Mouse (Mus musculus): ENCODE data around the gene F11. TPM values are rescaled to one million over a fixed set of nuclear protein-coding genes. Genes with fewer than 3 reads are reported as not detected.

Gene F11
- polyA plus RNA-seq (2015; fragmentation: Nextera tagmentation; extraction: Ambion mirVana) = 0.46 and 0.68 TPM in 2 replicates

DNA sequence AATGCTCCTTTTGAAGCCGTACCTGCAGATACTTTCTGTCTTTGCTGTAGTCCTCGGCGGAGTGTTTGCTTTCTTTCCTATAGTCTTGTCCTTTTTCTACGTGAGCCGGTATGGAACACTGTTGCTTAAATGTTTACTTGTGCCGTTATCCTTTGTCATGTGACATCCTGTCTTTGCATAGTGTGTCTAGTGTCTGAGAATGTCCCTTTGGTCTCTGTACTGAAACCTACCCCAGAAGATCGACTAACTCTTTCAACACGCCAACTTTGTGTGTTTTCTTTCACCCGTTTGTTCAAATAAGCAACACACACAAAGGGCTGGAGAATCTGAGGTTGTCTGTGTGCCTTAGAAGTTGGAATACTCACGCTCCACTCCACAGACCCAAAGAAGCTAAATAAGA, at the start of gene F11:
TSS of gene F11 (minus strand) at position 112 of the 400 bp plus-strand sequence.
- Histone ChIP-seq H3K36me3 (no peaks in the 10 kb centered on the region), H3K9me3 (no peaks in the 10 kb centered on the region)
- 78% methylated on average over 10 of the region's 10 CpGs for WGBS

DNA sequence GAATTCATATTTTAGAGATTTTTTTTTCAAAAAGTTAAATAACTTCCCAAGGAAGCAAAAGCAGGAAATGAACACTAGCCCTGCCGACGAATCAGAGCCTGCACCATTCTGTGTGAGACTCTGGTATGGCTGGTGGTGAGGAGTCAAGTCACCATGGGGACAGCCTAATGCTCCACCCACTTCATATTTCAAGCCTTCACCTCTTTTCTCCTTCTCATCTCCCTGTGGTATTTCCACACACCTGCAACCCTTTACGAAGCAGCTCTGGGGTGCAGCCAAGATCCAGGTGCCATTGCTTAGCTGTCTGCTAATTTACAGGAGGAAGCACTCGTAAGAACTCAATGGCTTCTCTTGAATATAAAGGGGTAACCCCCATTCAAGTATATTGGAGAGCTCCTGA, 49.1 kb upstream of the F11 start:
- Histone ChIP-seq H3K9me3 (no peaks in the 10 kb centered on the region), H3K36me3 (no peaks in the 10 kb centered on the region)
- ATAC-seq = no peak

More for the DNA sequence above, at the start of gene F11:
- no peak within 1 kb of the TSS for H3K4me3 ChIP-seq (replicated peaks)
- no peak within 1 kb of the TSS for H3K4me2 ChIP-seq (replicated peaks)
- H3K27me3 ChIP-seq (replicated peaks) = no peaks in the 10 kb centered on the region
- no peak within 1 kb of the TSS for H3K9ac ChIP-seq
- no peaks in the 10 kb centered on the region for H3K4me1 ChIP-seq (replicated peaks)
- no peak within 1 kb of the TSS for H3K27ac ChIP-seq
- no peak for ATAC-seq

GRCm38 (mm10) chr8:45308366-45308765, 46.5 kb upstream of the F11 start, which contains the start of gene Gm45753:
Gene Gm45753 (minus strand): TSS chr8:45308466.
- no peak within 1 kb of the TSS for H3K4me2 ChIP-seq (replicated peaks)
- no peak within 1 kb of the TSS for H3K4me3 ChIP-seq (replicated peaks)
- H3K9me3 ChIP-seq = no peaks in the 10 kb centered on the region
- no peak for ATAC-seq
- no peak within 1 kb of the TSS for H3K27ac ChIP-seq
- no peaks in the 10 kb centered on the region for H3K36me3 ChIP-seq
- 85% methylated on average over 13 of the region's 13 CpGs for WGBS
- no peaks in the 10 kb centered on the region for H3K27me3 ChIP-seq (replicated peaks)
- H3K4me1 ChIP-seq (replicated peaks) = no peaks in the 10 kb centered on the region
- H3K9ac ChIP-seq = no peak within 1 kb of the TSS

More for the DNA sequence above, 49.1 kb upstream of the F11 start:
- WGBS = 83% methylated on average over 4 of the region's 4 CpGs
- Histone ChIP-seq H3K4me2 (replicated peaks) (no peak overlapping the region), H3K4me3 (replicated peaks) (no peak overlapping the region), H3K27ac (no peak overlapping the region), H3K27me3 (replicated peaks) (no peaks in the 10 kb centered on the region), H3K4me1 (replicated peaks) (no peaks in the 10 kb centered on the region), H3K9ac (no peak overlapping the region)

GRCm38 (mm10) chr8:45305479-45305878, 43.6 kb upstream of the F11 start:
- H3K4me2 ChIP-seq (replicated peaks) = no peak overlapping the region
- H3K27ac ChIP-seq = no peak overlapping the region
- H3K4me1 ChIP-seq (replicated peaks) = no peaks in the 10 kb centered on the region
- no peak overlapping the region for H3K4me3 ChIP-seq (replicated peaks)
- no peaks in the 10 kb centered on the region for H3K9me3 ChIP-seq
- no peak for ATAC-seq
- no peak overlapping the region for H3K9ac ChIP-seq
- 80% methylated on average over 1 of the region's 1 CpGs for WGBS
- H3K36me3 ChIP-seq = no peaks in the 10 kb centered on the region
- H3K27me3 ChIP-seq (replicated peaks) = no peaks in the 10 kb centered on the region

- Histone ChIP-seq H3K27me3 (replicated peaks) (no peaks in the 10 kb centered on the region), H3K4me3 (replicated peaks) (no peak overlapping the region), H3K9me3 (no peaks in the 10 kb centered on the region), H3K4me1 (replicated peaks) (no peaks in the 10 kb centered on the region), H3K9ac (no peak overlapping the region), H3K4me2 (replicated peaks) (no peak overlapping the region), H3K27ac (no peak overlapping the region), H3K36me3 (no peaks in the 10 kb centered on the region)
- ATAC-seq = no peak
- WGBS = 93% methylated on average over 3 of the region's 3 CpGs
Measured at GRCm38 (mm10) chr8:45304354-45304753, 42.5 kb upstream of the F11 start.

GRCm38 (mm10) chr8:45302390-45302789, 40.6 kb upstream of the F11 start:
- H3K9ac ChIP-seq = no peak overlapping the region

DNA sequence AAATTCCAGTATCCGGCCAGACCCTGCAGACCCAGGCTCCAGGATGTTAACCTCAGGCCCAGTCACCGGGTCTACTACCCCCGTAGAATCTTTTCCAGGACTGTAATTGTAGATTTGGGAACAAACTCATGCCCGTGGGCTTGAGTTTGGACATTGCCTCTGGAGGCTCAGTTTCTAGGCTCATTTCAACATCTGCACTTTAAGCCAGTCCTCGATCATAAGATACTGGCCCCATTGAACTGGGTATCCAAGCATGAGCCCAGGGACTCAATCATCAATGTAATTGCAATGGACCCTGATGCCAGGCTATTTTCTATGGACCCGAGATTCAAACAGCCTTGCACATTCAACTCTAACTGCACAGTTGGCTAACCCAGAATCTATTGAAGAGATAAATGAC, 33.4 kb upstream of the F11 start:
- H3K4me2 ChIP-seq (replicated peaks) = no peak overlapping the region
- H3K9me3 ChIP-seq = no peaks in the 10 kb centered on the region
- no peaks in the 10 kb centered on the region for H3K27me3 ChIP-seq (replicated peaks)
- 93% methylated on average over 6 of the region's 6 CpGs for WGBS
- no peaks in the 10 kb centered on the region for H3K36me3 ChIP-seq
- no peak for ATAC-seq
- no peak overlapping the region for H3K4me3 ChIP-seq (replicated peaks)
- H3K4me1 ChIP-seq (replicated peaks) = no peaks in the 10 kb centered on the region
- no peak overlapping the region for H3K9ac ChIP-seq
- H3K27ac ChIP-seq = no peak overlapping the region

More at GRCm38 (mm10) chr8:45302390-45302789, 40.6 kb upstream of the F11 start:
- H3K27ac ChIP-seq = no peak overlapping the region
- no peaks in the 10 kb centered on the region for H3K4me1 ChIP-seq (replicated peaks)
- no peak overlapping the region for H3K4me3 ChIP-seq (replicated peaks)
- 77% methylated on average over 8 of the region's 8 CpGs for WGBS
- no peak overlapping the region for H3K4me2 ChIP-seq (replicated peaks)
- H3K9me3 ChIP-seq = no peaks in the 10 kb centered on the region
- no peaks in the 10 kb centered on the region for H3K27me3 ChIP-seq (replicated peaks)
- ATAC-seq = no peak
- H3K36me3 ChIP-seq = no peaks in the 10 kb centered on the region

GRCm38 (mm10) chr8:45294687-45295086, 32.9 kb upstream of the F11 start, which contains the start of gene Klkb1:
Gene Klkb1 (minus strand): TSS chr8:45294859.
- no peaks in the 10 kb centered on the region for H3K36me3 ChIP-seq
- no peak for ATAC-seq
- H3K9ac ChIP-seq = no peak within 1 kb of the TSS
- no peak within 1 kb of the TSS for H3K4me2 ChIP-seq (replicated peaks)
- no peaks in the 10 kb centered on the region for H3K27me3 ChIP-seq (replicated peaks)
- no peak within 1 kb of the TSS for H3K4me3 ChIP-seq (replicated peaks)
- 73% methylated on average over 7 of the region's 7 CpGs for WGBS
- H3K27ac ChIP-seq = no peak within 1 kb of the TSS
- no peaks in the 10 kb centered on the region for H3K4me1 ChIP-seq (replicated peaks)
- H3K9me3 ChIP-seq = no peaks in the 10 kb centered on the region

- no peak overlapping the region for H3K4me3 ChIP-seq (replicated peaks)
- no peaks in the 10 kb centered on the region for H3K27me3 ChIP-seq (replicated peaks)
- H3K27ac ChIP-seq = no peak overlapping the region
- no peaks in the 10 kb centered on the region for H3K36me3 ChIP-seq
- no peak for ATAC-seq
- H3K4me2 ChIP-seq (replicated peaks) = no peak overlapping the region
- H3K9ac ChIP-seq = no peak overlapping the region
- no peaks in the 10 kb centered on the region for H3K4me1 ChIP-seq (replicated peaks)
- WGBS = 90% methylated on average over 2 of the region's 2 CpGs
- no peaks in the 10 kb centered on the region for H3K9me3 ChIP-seq
Measured at GRCm38 (mm10) chr8:45291790-45292189, 30.0 kb upstream of the F11 start.

- H3K27ac ChIP-seq = no peak overlapping the region
- no peaks in the 10 kb centered on the region for H3K4me1 ChIP-seq (replicated peaks)
- no peak overlapping the region for H3K9ac ChIP-seq
- H3K36me3 ChIP-seq = no peaks in the 10 kb centered on the region
- H3K4me3 ChIP-seq (replicated peaks) = no peak overlapping the region
- 63% methylated on average over 8 of the region's 8 CpGs for WGBS
- no peak for ATAC-seq
- no peaks in the 10 kb centered on the region for H3K27me3 ChIP-seq (replicated peaks)
- H3K4me2 ChIP-seq (replicated peaks) = no peak overlapping the region
- no peaks in the 10 kb centered on the region for H3K9me3 ChIP-seq
Measured at GRCm38 (mm10) chr8:45281630-45282029, 19.8 kb upstream of the F11 start.

DNA sequence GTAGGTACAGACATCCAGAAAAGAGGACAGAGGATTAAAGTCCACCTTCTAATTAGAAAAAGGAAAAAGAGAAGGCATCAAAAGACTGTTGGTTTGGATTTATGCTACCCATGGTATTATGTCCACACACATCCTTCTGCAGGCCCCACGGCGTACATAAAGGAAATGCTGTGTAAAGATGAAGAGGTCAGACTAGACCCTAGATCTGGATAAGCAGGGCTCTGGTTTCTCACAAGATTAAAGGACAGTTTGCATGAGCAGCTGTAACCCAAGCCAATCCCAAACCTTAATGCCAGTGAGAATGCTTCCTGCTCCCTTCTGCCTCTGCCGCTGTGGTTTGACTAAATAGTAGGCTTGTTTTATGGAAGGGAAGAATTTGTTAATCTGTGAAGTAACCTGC, 15.6 kb upstream of the F11 start:
- 60% methylated on average over 3 of the region's 3 CpGs for WGBS
- Histone ChIP-seq H3K4me2 (replicated peaks) (no peak overlapping the region), H3K36me3 (no peaks in the 10 kb centered on the region), H3K27me3 (replicated peaks) (no peaks in the 10 kb centered on the region), H3K4me1 (replicated peaks) (no peaks in the 10 kb centered on the region), H3K4me3 (replicated peaks) (no peak overlapping the region), H3K9ac (no peak overlapping the region), H3K27ac (no peak overlapping the region), H3K9me3 (no peaks in the 10 kb centered on the region)
- ATAC-seq = no peak

DNA sequence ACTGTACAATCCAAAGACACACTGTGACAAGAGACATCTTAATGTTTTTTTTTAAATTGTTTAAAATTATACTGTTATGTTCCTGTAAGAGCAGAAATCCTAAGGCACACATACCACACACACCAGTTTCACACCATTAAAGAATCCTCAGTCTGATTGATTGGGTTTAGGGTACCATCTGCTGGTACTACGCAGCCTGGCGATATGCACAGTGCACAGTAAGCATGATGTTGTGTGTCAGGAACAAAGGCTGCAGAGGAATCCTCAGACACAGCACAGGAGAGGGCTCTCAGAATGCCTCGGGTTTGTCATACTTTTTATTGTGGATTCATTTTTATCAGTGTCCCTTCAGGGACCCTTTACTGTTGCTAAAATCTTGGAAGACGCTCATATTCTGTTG, 12.5 kb upstream of the F11 start:
- Histone ChIP-seq H3K4me3 (replicated peaks) (no peak overlapping the region), H3K36me3 (no peaks in the 10 kb centered on the region), H3K4me1 (replicated peaks) (no peaks in the 10 kb centered on the region), H3K27me3 (replicated peaks) (no peaks in the 10 kb centered on the region), H3K9me3 (no peaks in the 10 kb centered on the region), H3K9ac (no peak overlapping the region), H3K27ac (no peak overlapping the region), H3K4me2 (replicated peaks) (no peak overlapping the region)
- WGBS = 57% methylated on average over 4 of the region's 4 CpGs
- no peak for ATAC-seq

- H3K27me3 ChIP-seq (replicated peaks) = no peaks in the 10 kb centered on the region
- H3K4me2 ChIP-seq (replicated peaks) = no peak overlapping the region
- H3K27ac ChIP-seq = no peak overlapping the region
- no peaks in the 10 kb centered on the region for H3K9me3 ChIP-seq
- no peak for ATAC-seq
- no peak overlapping the region for H3K4me3 ChIP-seq (replicated peaks)
- no peaks in the 10 kb centered on the region for H3K36me3 ChIP-seq
- no peaks in the 10 kb centered on the region for H3K4me1 ChIP-seq (replicated peaks)
- no peak overlapping the region for H3K9ac ChIP-seq
Measured at GRCm38 (mm10) chr8:45269056-45269455, 7.2 kb upstream of the F11 start.
